Mouse (Mus musculus) liver, embryonic 14.5 days (tissue): ENCODE data around the gene Osbpl6.

Source experiments
- CTCF ChIP-seq: IDR thresholded peaks from 2 replicates; pipeline ENCODE4 v1.5.1; 2016; ENCODE audit warnings: antibody characterized with exemption, low read depth, control low read depth
- EP300 ChIP-seq: IDR thresholded peaks from 2 replicates; pipeline ENCODE4 v1.6.1; 2016; ENCODE audit warnings: antibody characterized with exemption, low read depth

DNA sequence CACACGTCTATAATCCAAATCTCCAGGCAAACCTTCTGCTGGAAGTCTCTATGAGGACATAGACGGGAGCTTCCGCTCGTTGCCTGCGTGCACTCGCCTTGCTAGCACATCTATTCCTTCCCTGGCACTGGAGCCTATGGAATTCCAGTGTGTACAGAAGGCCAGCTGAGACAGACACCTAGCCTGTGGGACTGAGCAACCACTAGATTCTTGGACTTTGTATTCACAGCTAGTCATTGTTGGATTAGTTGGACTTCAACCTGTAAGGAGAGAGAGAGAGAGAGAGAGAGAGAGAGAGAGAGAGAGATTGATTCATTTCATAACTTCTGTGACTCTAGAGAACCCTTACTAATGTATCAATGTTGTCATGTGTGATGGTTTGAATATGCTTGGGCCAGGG is 105.8 kb downstream of the Osbpl6 start:
- TF ChIP-seq EP300: no peak
- TF ChIP-seq CTCF: no peak
